Mouse (Mus musculus) forebrain, embryonic 11.5 days (tissue): Measurements from ENCODE around the gene Mup9. TPM values are rescaled to one million over a fixed set of nuclear protein-coding genes. Genes with fewer than 3 reads are reported as not detected.
"Not testable (repeated sequence)": the region's sequence is repeated elsewhere in the genome, so short reads cannot be mapped to it uniquely, and the experiment has no call there.

Experiments
- ATAC-seq: fragments of 200-750 bp; cut with Nextera tagmentation; replicated peaks from 2 replicates; pipeline ENCODE4 v1.8.0; 2017; ENCODE audit warnings: moderate TSS enrichment; ENCODE audit not compliant: low FRiP score
- DNase-seq: peaks from one replicate; pipeline ENCODE4 v3.0.0-alpha.2; 2017; ENCODE audit warnings: low spot score
- H3K27ac ChIP-seq: fragments of 300-500 bp; sonication (generic); 2 replicates; pipeline ENCODE4 v1.5.1; 2014; ENCODE audit warnings: low read depth, low read length
- H3K27me3 ChIP-seq: fragments of 300-500 bp; sonication (generic); 2 replicates; pipeline ENCODE4 v1.6.1; 2014; ENCODE audit warnings: mild to moderate bottlenecking, low read length, mixed read lengths; ENCODE audit not compliant: control insufficient read depth, insufficient read depth
- H3K36me3 ChIP-seq: fragments of 300-500 bp; sonication (generic); 2 replicates; pipeline ENCODE4 v1.6.1; 2014; ENCODE audit warnings: mild to moderate bottlenecking, low read length, moderate library complexity, mixed read lengths; ENCODE audit not compliant: control insufficient read depth, insufficient read depth
- H3K4me1 ChIP-seq: fragments of 300-500 bp; sonication (generic); replicated peaks from 2 replicates; pipeline ENCODE4 v1.6.1; 2014; ENCODE audit warnings: low read length, mixed read lengths; ENCODE audit not compliant: control insufficient read depth, insufficient read depth
- H3K4me2 ChIP-seq: fragments of 300-500 bp; sonication (generic); 2 replicates; pipeline ENCODE4 v1.6.1; 2014; ENCODE audit warnings: low read depth, mild to moderate bottlenecking, low read length, moderate library complexity, mixed read lengths; ENCODE audit not compliant: severe bottlenecking
- H3K4me3 ChIP-seq: fragments of 300-500 bp; sonication (generic); 2 replicates; pipeline ENCODE4 v1.5.1; 2014; ENCODE audit warnings: low read depth, low read length
- H3K9ac ChIP-seq: fragments of 300-500 bp; sonication (generic); 2 replicates; pipeline ENCODE4 v1.6.1; 2014; ENCODE audit warnings: low read length
- H3K9me3 ChIP-seq: fragments of 300-500 bp; sonication (generic); 2 replicates; pipeline ENCODE4 v1.6.1; 2016; ENCODE audit warnings: low read length, mixed read lengths; ENCODE audit not compliant: control insufficient read depth
- WGBS: fragments of 180-500 bp; shearing (Covaris S2); extraction: QIAGEN DNeasy Blood & Tissue Kit; methylation state at CpG from one replicate; pipeline ENCODE4 v1.1.7; 2014; 5-methylcytosine and 5-hydroxymethylcytosine counted together
- polyA plus RNA-seq: library from polyadenylated mRNA; unstranded; fragments of >200 nt; fragmentation: Nextera tagmentation; extraction: Ambion mirVana; gene quantifications from 2 replicates; pipeline ENCODE4 v1.2.1, GENCODE M21; 2014

Gene Mup9
- not detected in 2 replicates for polyA plus RNA-seq

DNA sequence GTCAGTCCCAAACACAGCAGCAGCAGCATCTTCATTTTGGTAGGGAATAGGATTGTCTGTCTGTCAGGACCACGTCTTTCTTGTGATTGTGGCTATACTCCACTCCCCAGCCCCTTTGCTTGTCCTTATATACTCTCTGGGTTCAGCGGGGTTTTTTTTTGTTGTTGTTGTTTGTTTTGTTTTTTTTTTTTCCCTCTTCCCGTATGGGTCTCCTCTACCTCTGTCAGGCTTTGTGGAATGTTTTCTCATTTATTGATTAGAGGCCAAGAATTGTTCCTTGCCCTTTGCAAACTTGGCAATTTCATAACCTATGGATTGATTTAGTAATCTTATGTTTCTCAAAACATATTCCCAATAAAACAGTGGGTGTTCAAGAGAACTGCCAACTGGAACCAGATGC lies at the start of gene Mup9:
Mup9 (minus strand) TSS at position 101 of the 400 bp plus-strand sequence.
- H3K4me2 ChIP-seq, H3K9me3 ChIP-seq, H3K9ac ChIP-seq, DNase-seq, H3K4me3 ChIP-seq, H3K27me3 ChIP-seq, ATAC-seq, H3K4me1 ChIP-seq, H3K27ac ChIP-seq, H3K36me3 ChIP-seq: not testable (repeated sequence)
- WGBS, result 73% methylated on average over 3 of the region's 3 CpGs

Other genes starting within 250 kb of the Mup9 start
- not detected in 2 replicates for gene Mup8, start 199.4 kb downstream of the Mup9 start, polyA plus RNA-seq
- not detected in 2 replicates for gene Mup1, start 80.0 kb upstream of the Mup9 start, polyA plus RNA-seq
- gene Mup10, start 160.2 kb upstream of the Mup9 start, polyA plus RNA-seq, result not detected in 2 replicates
- gene Mup11, start 240.5 kb upstream of the Mup9 start, polyA plus RNA-seq, result not detected in 2 replicates